Mouse (Mus musculus) cortical plate, adult 2 months (tissue): ENCODE results near the gene Erc2. TPM values are rescaled to one million over a fixed set of nuclear protein-coding genes. Genes with fewer than 3 reads are reported as not detected.

Source experiments
- H3K27ac ChIP-seq: fragments of 200-500 bp; 2 replicates; pipeline ENCODE4 v1.5.1; 2012; ENCODE audit warnings: low read length, control low read depth, inconsistent platforms; ENCODE audit not compliant: insufficient read depth
- H3K4me1 ChIP-seq: fragments of 200-500 bp; 2 replicates; pipeline ENCODE4 v1.6.1; 2011; ENCODE audit warnings: low read length; ENCODE audit not compliant: control insufficient read depth, insufficient read depth
- H3K4me3 ChIP-seq: fragments of 200-500 bp; 2 replicates; pipeline ENCODE4 v1.5.1; 2011; ENCODE audit warnings: mild to moderate bottlenecking, low read length, control low read depth; ENCODE audit not compliant: insufficient read depth
- CTCF ChIP-seq: fragments of 200-500 bp; IDR thresholded peaks from 2 replicates; pipeline ENCODE4 v1.5.1; 2011; ENCODE audit warnings: mild to moderate bottlenecking, control low read depth, low read length; ENCODE audit not compliant: insufficient read depth; ENCODE audit errors: extremely low read depth
- POLR2A ChIP-seq: fragments of 200-500 bp; IDR thresholded peaks from 2 replicates; pipeline ENCODE4 v1.6.1; 2011; ENCODE audit warnings: mild to moderate bottlenecking, low read length, control low read depth; ENCODE audit not compliant: insufficient read depth; ENCODE audit errors: extremely low read depth
- polyA plus RNA-seq: library from polyadenylated mRNA; depleted of rRNA; stranded (reverse); fragments of >200 nt; gene quantifications from 2 replicates; pipeline ENCODE4 v1.2.3, GENCODE M21; 2012

Gene Erc2
- polyA plus RNA-seq, 1 experiment = 77.8 TPM

GRCm38 (mm10) chr14:27948391-27948790 lies 326.2 kb downstream of the Erc2 start:
- H3K4me1 ChIP-seq = no peaks in the 10 kb centered on the region
- H3K4me3 ChIP-seq = no peak overlapping the region
- no peak overlapping the region for H3K27ac ChIP-seq
- TF ChIP-seq CTCF (peak; percentile 32; the same call in 1 of the 2 replicates), POLR2A (no peak)

- no peaks in the 10 kb centered on the region for H3K4me1 ChIP-seq
- TF ChIP-seq POLR2A (no peak), CTCF (no peak)
Measured at GRCm38 (mm10) chr14:27953814-27954213, 331.6 kb downstream of the Erc2 start.

GRCm38 (mm10) chr14:27956801-27957200 lies 334.6 kb downstream of the Erc2 start:
- Histone ChIP-seq H3K4me3 (no peak overlapping the region), H3K27ac (no peak overlapping the region), H3K4me1 (no peaks in the 10 kb centered on the region)
- TF ChIP-seq POLR2A (no peak), CTCF (no peak)

More at GRCm38 (mm10) chr14:27953814-27954213, 331.6 kb downstream of the Erc2 start:
- no peak overlapping the region for H3K4me3 ChIP-seq
- H3K27ac ChIP-seq = no peak overlapping the region

- Histone ChIP-seq H3K4me1 (peaks cover 5% of the 10 kb centered on the region), H3K27ac (no peak overlapping the region), H3K4me3 (no peak overlapping the region)
- TF ChIP-seq CTCF (no peak), POLR2A (no peak)
Measured at GRCm38 (mm10) chr14:27973701-27974100, 351.5 kb downstream of the Erc2 start.

- H3K27ac ChIP-seq = 0 out of 2 replicates have a peak overlapping the region, but pooled peaks have one; percentile 49
- peaks cover 6% of the 10 kb centered on the region for H3K4me1 ChIP-seq
- TF ChIP-seq CTCF = no peak
- no peak for TF ChIP-seq POLR2A
- no peak overlapping the region for H3K4me3 ChIP-seq
Measured at GRCm38 (mm10) chr14:27975661-27976060, 353.4 kb downstream of the Erc2 start.

- Histone ChIP-seq H3K4me1 (peaks cover 2% of the 10 kb centered on the region; the same call in 1 of the 2 replicates), H3K27ac (no peak overlapping the region), H3K4me3 (no peak overlapping the region)
- no peak for TF ChIP-seq POLR2A
- no peak for TF ChIP-seq CTCF
Measured at GRCm38 (mm10) chr14:27984758-27985157, 362.5 kb downstream of the Erc2 start.

GRCm38 (mm10) chr14:27985201-27985600 lies 363.0 kb downstream of the Erc2 start:
- TF ChIP-seq CTCF = no peak
- no peak for TF ChIP-seq POLR2A
- Histone ChIP-seq H3K4me3 (no peak overlapping the region), H3K4me1 (peaks cover 2% of the 10 kb centered on the region; the same call in 1 of the 2 replicates), H3K27ac (no peak overlapping the region)

GRCm38 (mm10) chr14:27987422-27987821 lies 365.2 kb downstream of the Erc2 start:
- TF ChIP-seq POLR2A = no peak
- no peak for TF ChIP-seq CTCF
- H3K4me1 ChIP-seq = peaks cover 2% of the 10 kb centered on the region; the same call in 1 of the 2 replicates

GRCm38 (mm10) chr14:27998551-27998950 lies 376.3 kb downstream of the Erc2 start:
- Histone ChIP-seq H3K27ac (no peak overlapping the region), H3K4me1 (peaks cover 1% of the 10 kb centered on the region; the same call in 1 of the 2 replicates), H3K4me3 (no peak overlapping the region)
- TF ChIP-seq POLR2A (no peak), CTCF (no peak)

More at GRCm38 (mm10) chr14:27987422-27987821, 365.2 kb downstream of the Erc2 start:
- Histone ChIP-seq H3K27ac (no peak overlapping the region), H3K4me3 (no peak overlapping the region)

GRCm38 (mm10) chr14:28004023-28004422 lies 381.8 kb downstream of the Erc2 start:
- no peak overlapping the region for H3K27ac ChIP-seq
- TF ChIP-seq CTCF = peak; percentile 57
- no peak for TF ChIP-seq POLR2A
- no peak overlapping the region for H3K4me3 ChIP-seq
- no peaks in the 10 kb centered on the region; the same call in 1 of the 2 replicates for H3K4me1 ChIP-seq
